Mouse (Mus musculus) right cerebral cortex, postnatal 10 days (tissue): ENCODE measurements around the gene Col6a6.

Experiments
- DNase-seq, 2 experiments: peaks; one replicate each; pipeline ENCODE4 v3.0.0; 2021; ENCODE audit warnings: low spot score in 2 of 2

The Col6a6 gene

DNA sequence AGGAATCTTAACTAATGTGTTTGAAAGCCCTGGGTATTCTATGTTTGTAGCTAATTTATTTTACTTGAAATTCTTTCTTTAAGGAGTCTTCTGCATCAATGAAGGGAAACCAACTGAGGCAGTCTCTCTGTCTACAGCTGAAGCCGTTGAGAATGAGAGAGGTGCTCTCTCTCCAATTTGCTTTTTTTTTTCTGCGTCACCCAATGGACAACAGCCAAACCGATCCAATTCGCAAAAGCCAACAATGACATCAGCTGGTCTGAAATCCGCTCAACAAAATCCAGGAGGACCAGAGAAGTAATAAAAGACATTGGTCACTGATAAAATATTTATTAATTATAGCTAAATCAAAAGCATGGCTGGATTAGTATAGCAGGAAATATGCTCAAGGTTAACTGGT is 26.5 kb downstream of the Col6a6 start:
- DNase-seq, result no peak

DNA sequence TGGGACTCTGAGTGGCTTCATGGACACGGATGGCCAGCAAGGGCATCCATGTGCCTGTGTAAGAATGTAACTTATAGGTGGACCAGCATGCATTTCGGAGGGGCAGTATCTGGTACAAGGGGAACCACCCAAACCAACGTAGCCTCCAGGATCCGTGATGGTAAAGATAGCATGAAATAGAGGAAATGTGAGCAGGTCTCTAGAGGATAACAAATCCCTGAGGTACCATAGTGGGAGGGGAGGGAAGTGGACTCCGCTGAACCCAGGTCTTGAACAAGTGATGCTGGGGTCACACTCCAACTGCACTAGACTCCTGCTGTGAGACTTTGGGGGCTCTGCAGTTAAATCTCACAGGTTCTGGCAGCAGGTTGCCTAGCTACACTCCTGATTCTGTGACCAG is 27.7 kb downstream of the Col6a6 start:
- no peak for DNase-seq

DNA sequence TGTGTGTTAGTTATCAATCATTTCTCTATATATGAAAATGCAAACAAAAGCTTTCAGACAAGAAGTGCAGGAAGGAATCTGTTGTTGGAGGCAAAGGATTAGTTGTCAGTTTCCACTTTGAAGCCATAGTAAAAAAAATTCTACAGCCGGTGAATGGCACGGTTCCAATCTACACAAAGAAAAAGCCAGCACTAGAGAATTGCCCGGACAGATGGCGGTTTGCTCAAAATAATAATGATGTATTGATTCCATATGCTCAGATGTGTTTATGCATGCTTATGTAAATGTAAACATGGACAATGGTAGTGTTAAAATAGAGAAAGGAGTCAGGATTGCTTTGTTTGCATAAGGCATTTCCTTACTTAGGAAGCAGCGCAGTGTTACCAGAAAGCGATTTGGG is 31.8 kb downstream of the Col6a6 start:
- DNase-seq, result no peak

DNA sequence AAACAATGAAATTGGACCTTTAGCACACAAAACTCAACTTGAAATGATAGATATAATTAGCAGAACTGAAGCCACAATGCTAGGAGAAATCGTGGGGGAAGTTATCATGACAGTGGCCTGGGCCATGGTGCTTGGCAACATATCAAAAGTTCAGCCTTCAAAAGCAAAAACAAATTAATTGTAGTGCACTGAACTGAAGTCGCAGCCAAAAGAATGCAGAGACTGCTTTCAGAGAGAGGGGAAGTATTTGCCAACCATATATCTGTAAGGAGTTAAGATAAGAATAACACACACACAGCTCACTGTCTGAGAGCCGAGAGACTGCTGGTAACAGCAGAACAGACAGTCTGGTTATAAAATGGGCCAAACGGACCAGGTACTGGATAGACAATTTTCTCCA is 33.0 kb downstream of the Col6a6 start:
- DNase-seq, result no peak

DNA sequence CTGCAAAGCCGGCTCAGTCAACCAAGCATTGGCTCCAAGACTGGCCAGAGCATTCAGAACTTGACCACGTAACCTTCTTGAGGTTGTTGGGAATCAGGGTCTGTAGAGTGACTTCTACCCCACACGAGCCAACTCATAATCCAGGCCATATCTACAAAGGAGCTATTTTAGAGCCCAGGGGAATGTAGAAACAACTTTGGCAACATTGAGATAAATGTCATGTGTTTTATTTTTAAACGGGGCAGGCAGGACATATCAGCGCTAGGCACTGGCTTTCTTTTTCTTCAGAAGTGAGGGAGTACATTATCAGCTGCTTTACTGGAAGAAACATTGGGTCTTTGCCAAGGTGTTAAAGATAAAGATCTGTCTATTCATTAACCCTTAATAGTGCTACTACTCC is 36.1 kb downstream of the Col6a6 start:
- no peak for DNase-seq

DNA sequence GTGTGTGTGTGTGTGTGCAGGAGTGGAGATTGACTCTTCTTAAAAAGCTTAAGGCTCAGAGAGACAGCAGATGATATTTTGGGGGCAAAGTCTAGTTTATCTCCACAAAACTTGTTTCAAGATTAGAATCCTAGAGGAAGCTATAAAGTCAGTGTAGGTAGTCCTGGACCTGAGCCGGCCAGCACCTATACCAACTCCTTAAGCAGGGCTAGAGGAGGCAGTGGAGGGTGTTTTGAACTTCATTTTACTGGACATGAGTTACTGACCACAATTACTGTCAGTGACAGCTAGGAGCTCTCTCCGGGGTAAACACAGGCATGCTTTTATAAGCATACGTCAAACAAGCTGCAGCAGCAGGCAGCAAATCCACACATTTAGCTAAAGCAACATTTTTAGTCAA is 39.8 kb downstream of the Col6a6 start:
- no peak for DNase-seq

DNA sequence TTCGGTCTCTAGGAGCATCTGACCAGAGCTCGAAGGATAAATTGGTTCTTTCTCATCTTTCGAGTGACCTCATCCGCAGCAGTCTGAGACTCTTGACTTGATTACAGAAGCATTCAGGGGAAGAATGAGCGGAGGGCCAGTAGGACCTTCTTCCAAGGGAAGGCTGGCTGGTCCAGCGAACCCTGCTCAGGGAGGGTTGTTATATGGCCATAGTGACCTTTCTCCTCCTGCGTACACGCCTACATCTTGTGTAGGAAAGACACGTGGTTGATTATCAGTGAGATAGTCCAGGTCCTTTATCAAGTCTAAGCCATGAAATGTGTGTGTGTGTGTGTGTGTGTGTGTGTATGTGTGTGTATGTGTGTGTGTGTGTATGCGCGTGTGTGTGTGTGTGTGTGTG is 40.2 kb downstream of the Col6a6 start:
- DNase-seq, result no peak

DNA sequence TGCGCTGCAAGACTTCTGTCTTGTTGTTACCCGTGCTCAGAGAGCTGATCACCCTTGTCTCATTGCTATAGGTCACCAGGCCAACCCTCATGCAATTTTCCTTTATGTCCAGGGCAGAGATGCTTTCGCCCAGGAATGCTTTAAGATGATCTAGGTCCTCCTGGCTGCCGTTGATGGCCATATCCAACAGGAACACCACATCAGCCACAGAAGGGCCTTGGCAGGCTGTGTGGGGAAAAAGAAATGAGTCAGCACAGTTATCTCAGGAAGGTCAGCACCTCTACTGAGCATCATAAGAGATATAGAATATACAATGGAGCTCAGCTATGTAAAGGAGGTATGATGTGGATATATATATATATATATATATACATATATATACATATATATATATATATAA is 43.9 kb downstream of the Col6a6 start:
- DNase-seq, result no peak

DNA sequence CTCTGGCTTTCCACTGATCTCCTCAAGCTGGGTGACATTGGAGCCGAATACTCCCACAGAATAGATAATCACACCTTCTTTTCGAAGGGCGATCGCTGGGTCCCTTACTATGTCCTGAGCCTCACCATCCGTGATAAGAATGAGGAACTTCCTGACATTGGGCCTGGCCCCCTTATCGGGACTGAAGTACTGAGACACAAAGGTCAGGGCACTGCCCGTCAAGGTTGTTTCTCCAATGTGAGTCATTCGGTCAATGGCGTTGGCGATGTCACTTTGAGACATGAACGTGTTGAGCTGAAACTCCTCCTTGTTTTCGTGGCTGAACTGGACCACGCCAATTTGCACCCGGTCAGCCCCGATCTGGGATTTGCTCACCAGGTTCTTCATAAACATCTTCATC is 47.3 kb downstream of the Col6a6 start:
- no peak for DNase-seq

DNA sequence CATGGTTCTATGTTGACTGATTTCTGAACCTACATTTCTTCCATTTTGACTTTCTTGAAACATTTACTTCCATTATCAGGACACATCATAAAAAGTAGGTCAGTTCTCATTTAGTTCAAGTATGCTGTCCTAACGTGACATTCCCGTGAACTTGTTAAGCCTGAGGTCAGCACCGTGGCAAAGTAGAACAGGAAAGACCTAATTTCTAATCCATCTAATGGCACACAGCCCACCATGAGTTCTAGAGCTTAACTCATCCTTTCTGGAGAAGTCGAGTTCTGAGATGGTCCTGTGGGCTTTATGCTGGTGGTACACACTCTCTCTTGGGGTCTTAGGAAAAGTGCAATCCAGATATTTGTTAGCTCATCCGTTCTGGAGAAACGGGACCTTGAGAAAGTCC is 49.2 kb downstream of the Col6a6 start:
- DNase-seq, result no peak

DNA sequence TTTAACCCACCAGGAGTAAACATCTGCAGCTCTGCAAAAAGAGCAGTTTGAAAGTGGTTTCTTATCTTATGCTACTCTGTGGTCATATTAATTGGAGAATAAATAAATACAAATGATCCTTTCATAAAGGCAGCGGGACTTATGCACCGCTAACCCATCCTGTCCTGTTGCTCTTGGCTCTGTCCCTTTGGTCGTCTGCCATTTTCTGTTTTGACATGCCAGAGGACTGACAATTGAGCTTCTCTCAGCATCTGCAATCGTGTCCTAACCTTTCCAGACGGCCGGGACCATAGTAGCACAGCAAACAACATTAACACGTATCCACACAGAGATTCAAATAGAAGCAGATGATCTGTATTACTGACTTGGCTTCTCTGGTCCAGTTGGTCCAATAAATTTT is 53.1 kb downstream of the Col6a6 start:
- no peak for DNase-seq

DNA sequence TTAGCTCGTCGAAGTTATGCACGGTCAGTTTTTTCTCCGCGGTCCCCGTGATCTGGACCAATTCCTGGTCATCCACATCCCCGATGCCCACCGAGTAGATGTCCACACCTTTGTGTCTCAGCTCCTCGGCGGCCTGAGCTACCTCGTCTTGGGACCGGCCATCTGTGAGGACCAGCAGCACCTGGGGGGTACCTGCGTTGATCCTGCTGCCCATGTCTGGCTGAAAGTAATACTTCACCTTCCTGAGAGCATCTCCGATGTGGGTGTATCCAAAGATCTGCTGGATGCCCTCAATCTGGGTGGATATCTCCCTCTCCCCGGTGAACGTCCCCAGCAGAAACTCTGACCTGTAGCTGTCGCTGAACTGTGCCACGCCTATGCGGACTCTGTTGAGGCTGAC is 53.6 kb downstream of the Col6a6 start:
- no peak for DNase-seq

DNA sequence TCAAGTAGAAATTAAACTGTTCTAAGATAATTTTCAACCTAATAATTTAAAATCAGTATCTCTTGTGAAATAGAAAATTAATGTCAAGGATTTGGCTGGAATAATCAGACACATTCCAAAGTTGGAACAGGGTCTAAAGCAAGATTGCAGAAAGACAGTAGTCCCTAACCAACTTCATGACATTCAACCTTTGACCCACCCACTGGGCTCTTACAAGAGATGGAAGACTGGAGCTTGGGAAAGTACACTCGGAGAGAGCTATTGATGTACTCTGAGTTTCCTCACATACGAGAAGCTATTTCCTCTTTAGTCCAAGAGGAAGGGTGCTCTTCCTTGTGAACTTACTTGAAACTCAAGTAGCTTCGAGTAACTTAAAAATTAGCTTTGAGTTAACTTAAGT is 56.6 kb downstream of the Col6a6 start:
- no peak for DNase-seq

DNA sequence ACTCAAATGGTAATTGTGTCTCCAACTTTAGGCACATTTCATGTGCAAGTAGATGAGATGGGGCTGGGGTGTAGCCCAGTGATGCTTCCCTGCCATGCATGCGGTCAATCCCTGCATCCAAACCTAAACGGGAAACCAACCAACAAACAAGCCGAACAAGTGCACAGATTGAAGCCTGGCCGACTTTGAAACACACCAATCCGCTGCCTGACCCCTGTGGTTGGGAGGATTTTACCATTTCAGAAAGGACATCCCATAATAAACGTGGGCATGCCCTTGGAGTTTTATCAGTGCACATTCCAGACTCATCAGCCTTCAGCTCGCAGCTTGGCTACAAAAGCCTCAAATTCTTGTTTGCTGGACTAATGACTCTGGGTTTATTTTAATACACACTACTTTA is 57.3 kb downstream of the Col6a6 start:
- DNase-seq, result no peak

DNA sequence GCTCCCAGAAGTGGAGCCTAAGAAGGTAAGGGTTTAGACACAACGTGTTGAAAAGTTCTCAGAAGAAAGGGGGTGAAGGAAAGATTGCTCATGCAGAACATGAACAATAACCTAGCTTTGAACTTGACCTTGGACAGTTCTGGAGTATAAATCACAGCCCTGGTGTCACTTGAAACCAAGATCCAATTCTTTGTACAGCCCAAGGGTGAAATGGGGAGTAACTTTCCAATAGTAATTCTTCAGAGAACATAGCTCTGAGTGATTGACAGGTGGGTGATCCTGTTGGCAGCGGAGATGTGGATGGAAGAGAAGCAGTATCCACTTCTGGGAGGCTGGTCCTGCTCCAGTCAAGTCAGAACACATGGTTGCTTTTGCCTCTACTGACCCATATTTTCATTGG is 62.1 kb downstream of the Col6a6 start:
- no peak for DNase-seq

DNA sequence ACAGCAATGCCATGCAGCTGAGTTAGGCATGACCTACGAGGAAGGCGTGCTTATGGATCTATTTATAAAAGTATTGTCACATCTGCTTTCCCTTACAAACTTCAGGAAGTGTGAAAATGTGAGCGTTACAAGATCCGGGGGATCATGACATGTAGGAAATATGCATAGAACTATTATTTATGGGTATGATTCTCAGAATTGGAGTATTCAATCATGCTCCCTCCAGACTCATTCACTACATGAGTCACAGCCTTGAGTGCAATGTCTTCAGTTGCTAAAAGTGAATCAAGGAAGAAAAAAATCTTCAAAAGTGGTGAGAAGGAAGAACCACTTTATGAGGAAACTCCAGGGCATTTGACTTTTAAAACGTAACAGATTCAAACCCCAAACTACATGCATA is 63.3 kb downstream of the Col6a6 start:
- DNase-seq, result no peak

DNA sequence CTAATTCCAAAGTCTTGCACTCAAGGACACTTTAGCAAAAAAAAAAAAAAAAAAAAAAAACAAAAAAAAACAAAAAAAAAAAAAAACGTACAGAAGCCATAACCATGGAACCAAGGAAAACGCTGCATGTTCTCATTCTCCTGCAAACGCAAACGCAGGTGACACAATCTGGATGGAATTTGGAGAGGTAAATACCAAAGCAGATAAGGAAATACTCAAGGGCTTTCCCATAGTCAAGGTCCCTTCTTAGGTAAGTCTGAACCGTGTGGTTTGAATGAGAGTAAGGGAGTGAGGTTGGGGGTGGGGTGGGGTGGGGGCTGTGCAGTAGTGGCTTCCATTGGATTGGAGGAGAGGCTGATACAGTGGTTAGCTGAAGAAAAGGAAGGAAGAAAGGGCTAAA is 63.8 kb downstream of the Col6a6 start:
- no peak for DNase-seq

DNA sequence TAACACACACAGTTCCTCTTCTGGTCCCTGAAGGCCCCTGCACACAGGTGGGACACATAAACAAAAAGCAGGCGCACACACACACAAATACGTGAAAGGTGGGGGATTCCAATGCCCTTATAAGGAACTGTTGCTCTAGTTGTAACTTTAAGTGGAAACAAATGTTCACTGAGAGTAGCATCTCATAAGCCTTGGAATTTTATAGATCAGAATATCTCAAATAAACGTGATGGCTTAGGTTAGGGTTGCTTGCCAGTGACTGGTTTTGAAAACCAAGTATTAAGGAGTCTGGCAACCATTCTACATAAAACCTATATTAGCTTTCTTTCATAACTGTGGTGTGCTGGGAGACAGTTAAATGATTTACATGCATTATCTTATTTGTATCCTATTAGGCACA is 64.3 kb downstream of the Col6a6 start:
- no peak for DNase-seq

DNA sequence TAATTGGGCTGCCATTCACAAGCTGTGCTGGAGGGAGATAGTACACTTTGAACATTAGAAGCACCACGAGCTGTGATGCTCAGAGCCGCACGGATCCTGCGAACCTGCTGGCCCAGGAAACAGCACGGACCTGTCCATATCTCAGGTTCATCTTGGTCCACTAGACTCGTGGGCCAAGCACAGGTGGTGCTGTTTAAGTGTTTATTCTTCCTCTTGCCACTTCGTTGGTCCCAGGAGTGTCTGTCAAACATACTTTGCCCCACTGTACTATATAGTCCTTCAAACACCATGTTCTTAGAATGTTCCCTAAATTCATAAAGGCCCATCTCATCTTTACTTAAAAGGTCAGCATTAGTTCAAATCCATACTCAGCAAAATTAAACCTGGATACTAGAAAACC is 65.7 kb downstream of the Col6a6 start:
- no peak for DNase-seq

DNA sequence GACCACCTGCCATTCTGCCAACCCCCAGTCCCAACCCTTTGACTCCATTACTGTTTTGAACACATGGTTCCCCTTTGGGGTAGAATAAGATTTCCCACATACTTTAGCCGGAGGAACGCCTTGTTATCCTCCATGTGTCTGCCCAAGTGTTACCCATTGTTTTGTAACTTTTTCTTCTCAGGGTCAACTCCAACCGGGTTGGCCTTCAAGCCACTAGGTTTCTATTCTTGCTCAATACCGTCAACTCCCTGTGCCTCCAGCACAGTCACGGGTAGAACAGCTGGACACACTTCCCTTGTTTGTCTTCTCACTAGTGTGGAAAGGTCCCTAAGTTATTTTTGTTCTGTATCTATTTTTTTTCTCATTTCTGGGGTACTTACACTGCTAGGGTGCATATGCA is 69.1 kb downstream of the Col6a6 start:
- DNase-seq, result no peak

DNA sequence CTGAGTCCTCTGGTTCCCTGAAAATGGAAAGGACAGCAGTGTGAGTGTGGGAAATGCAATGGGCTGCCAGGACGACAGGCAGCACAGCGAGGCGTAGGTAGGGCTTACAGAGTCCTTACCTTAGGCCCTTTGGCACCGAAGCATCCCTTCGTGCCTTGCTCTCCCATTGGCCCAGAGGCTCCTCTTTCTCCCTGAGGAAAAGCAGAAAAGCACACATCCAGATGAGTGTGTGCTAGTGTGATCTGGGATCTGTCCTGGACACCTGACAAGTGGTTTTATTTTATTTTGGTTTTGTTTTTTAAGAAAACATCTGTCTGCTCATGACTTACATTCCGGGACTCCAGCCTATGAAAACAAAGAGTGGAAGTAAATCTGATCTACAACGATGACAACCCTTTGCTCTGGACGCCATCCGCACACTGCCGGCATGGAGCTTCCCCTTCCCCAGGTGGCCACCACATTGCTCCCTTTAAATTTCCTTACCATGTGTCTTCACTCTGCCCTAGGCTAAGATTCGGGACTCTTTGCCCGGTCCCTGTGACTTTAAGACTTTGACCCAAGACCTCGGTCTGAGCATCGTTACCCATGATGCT is 69.7 kb downstream of the Col6a6 start:
- no peak for DNase-seq

DNA sequence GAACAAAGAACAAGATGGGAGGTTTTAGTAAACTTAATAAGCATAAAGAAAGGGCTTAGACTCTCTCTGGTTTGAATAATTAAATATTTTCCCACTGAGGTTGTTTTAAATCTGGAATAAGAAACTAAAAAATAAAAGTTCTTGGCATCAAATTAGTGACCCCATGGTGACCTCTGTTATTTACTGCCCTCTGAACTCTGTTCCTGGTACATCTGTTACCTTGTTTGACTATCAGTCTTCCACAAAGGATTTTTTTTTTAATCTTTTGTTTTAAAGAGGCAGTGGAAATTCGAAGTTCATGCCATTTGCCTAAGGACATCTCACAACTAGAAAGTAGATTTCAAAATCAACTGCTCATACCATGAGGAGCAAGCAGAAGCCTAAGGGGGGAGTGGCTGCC is 73.7 kb downstream of the Col6a6 start:
- DNase-seq, result no peak

DNA sequence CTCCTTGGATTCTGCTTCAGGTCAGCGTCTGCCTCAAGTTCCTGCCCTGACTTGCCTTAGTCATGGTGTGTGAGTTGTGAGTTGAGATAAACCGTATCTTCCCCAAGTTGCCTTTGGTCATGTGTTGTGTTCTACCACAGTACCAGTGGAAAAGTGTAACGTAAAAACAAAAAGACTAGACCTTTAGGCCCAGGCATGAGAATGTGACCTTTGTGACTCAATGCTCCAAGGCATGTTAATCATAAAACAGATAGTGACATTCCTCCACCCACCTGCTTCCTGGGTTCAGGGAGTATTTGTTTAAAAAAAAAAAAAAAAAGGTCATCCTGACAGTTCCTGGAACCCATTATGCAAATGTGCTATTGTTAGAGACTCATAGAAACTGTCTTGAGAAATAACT is 82.1 kb downstream of the Col6a6 start:
- no peak for DNase-seq

DNA sequence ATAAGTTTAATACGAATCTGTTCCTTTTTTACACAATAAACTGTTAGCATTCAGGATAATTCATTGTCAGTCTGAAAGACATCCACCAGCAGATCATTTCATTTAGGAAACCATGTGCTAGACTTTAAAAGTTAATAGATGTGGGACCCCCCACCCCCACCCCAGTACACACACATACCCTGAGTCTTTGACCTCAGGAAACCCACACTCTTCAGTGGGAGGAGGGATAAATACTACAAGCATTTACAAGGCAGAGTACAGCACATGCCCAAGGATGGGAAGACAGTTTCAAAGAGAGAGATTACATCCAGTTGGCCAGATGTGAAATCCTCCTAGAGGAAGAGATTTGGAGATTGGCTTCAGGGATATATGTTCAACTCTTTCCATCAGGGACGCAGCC is 87.5 kb downstream of the Col6a6 start:
- no peak for DNase-seq

DNA sequence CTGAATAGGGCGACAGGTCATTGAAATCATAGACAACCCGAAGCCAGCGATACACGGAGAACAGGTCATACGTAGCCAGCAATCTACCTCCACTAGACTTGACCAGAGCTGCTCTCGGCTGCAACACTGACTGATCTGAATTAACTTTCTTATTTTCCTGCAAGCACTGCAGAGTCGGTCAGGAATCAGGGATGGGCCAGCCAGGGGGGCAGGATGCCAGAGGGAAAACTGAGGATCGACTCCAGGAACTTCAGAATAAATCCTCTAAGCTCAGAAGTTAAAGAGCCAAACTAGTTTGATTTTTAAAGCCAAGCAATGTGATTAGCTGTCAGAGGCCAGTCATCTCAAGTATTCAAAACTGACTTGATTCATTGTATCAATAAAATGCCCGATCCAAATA is 88.5 kb downstream of the Col6a6 start:
- no peak for DNase-seq
